Mouse (Mus musculus) heart, embryonic 11.5 days (tissue): ENCODE data around the gene Tnfrsf12a. TPM values are rescaled to one million over a fixed set of nuclear protein-coding genes. Genes with fewer than 3 reads are reported as not detected.

ENCODE experiments used
- ATAC-seq: fragments of 200-750 bp; cut with Nextera tagmentation; replicated peaks from 2 replicates; pipeline ENCODE4 v1.8.0; 2017; ENCODE audit warnings: moderate library complexity; ENCODE audit not compliant: insufficient number of reproducible peaks, low FRiP score, low TSS enrichment
- H3K27ac ChIP-seq: fragments of 300-500 bp; sonication (generic); 2 replicates; pipeline ENCODE4 v1.5.1; 2014; ENCODE audit warnings: mild to moderate bottlenecking, low read depth, low read length
- H3K27me3 ChIP-seq: fragments of 300-500 bp; sonication (generic); 2 replicates; pipeline ENCODE4 v1.6.1; 2014; ENCODE audit warnings: mild to moderate bottlenecking, low read length, mixed read lengths; ENCODE audit not compliant: control insufficient read depth, insufficient read depth
- H3K36me3 ChIP-seq: fragments of 300-500 bp; sonication (generic); 2 replicates; pipeline ENCODE4 v1.6.1; 2014; ENCODE audit warnings: mild to moderate bottlenecking, low read length, moderate library complexity, mixed read lengths; ENCODE audit not compliant: control insufficient read depth, insufficient read depth
- H3K4me1 ChIP-seq: fragments of 300-500 bp; sonication (generic); 2 replicates; pipeline ENCODE4 v1.6.1; 2014; ENCODE audit warnings: low read length; ENCODE audit not compliant: control insufficient read depth, insufficient read depth
- H3K4me2 ChIP-seq: fragments of 300-500 bp; sonication (generic); 2 replicates; pipeline ENCODE4 v1.6.1; 2014; ENCODE audit warnings: mild to moderate bottlenecking, moderate library complexity
- H3K4me3 ChIP-seq: fragments of 300-500 bp; sonication (generic); 2 replicates; pipeline ENCODE4 v1.5.1; 2014; ENCODE audit warnings: low read depth, low read length
- H3K9ac ChIP-seq: fragments of 300-500 bp; sonication (generic); 2 replicates; pipeline ENCODE4 v1.6.1; 2014; ENCODE audit warnings: mild to moderate bottlenecking, low read depth, low read length, moderate library complexity
- H3K9me3 ChIP-seq: fragments of 300-500 bp; sonication (generic); replicated peaks from 2 replicates; pipeline ENCODE4 v1.6.1; 2016; ENCODE audit warnings: low read length; ENCODE audit not compliant: control insufficient read depth
- WGBS: fragments of 180-500 bp; shearing (Covaris S2); extraction: QIAGEN DNeasy Blood & Tissue Kit; methylation state at CpG from one replicate; pipeline ENCODE4 v1.1.7; 2014; ENCODE audit not compliant: insufficient replicate concordance; 5-methylcytosine and 5-hydroxymethylcytosine counted together
- polyA plus RNA-seq: library from polyadenylated mRNA; unstranded; fragments of >200 nt; fragmentation: Nextera tagmentation; extraction: Ambion mirVana; gene quantifications from 2 replicates; pipeline ENCODE4 v1.2.1, GENCODE M21; 2014

Tnfrsf12a gene
- polyA plus RNA-seq, 1 experiment from 2014 or later = 77.6 TPM

DNA sequence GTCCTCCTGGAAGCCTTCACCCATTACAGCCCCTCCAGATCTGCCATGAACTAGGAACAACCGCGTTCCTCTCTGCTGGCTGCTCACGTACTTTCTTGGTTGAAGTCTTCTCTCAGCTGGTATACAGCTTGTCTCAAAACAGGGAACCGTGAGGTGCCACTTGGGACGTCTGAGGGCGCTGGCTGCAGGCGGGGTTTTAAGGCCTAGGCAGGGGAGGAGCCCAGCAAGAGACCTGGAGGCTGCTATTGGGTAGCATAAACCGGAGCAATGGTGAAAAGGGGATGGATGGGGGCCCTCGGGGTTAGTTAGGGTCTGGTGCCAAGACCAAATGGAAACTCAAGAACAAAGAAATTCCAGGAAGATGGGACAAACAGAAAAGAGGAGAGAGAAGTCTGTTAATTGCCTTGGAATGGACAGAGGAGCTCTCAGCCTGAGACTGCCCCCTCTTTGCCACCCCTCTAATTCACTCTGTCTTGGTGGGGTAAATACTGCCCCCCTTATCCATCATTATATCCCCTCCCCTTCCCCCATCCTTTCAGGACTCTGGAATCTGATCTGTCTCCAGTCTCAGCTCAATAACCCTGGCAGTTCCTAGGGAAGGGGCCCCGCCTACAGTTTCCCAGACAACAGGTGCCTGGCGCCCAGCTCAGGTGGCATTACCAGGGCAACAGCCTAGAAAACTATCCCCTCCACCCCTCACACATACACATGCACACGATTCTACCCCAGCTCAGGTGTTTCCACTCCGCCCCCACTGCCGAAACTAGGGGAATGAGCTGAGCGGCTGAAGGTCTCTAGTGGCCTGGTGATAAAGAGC, 6.8 kb upstream of the Tnfrsf12a start, which contains the start of gene Cldn9:
Gene Cldn9, minus strand, starts transcription at position 171 of the 817 bp plus-strand sequence.
- H3K9ac ChIP-seq = no peak within 1 kb of the TSS
- H3K4me1 ChIP-seq = no peaks in the 10 kb centered on the region; the same call in 1 of the 2 replicates
- no peak within 1 kb of the TSS for H3K4me2 ChIP-seq
- no peak for ATAC-seq
- peaks cover 63% of the 10 kb centered on the region for H3K27me3 ChIP-seq
- H3K36me3 ChIP-seq = no peaks in the 10 kb centered on the region
- WGBS = 22% methylated on average over 15 of the region's 15 CpGs
- H3K27ac ChIP-seq = no peak within 1 kb of the TSS
- no peaks in the 10 kb centered on the region for H3K9me3 ChIP-seq
- no peak within 1 kb of the TSS for H3K4me3 ChIP-seq

GRCm38 (mm10) chr17:23683226-23683625, 6.0 kb upstream of the Tnfrsf12a start:
- H3K9ac ChIP-seq = no peak overlapping the region
- H3K4me3 ChIP-seq = no peak overlapping the region
- H3K27me3 ChIP-seq = peaks cover 71% of the 10 kb centered on the region
- no peaks in the 10 kb centered on the region for H3K9me3 ChIP-seq
- ATAC-seq = no peak
- H3K4me2 ChIP-seq = no peak overlapping the region
- H3K4me1 ChIP-seq = no peaks in the 10 kb centered on the region; the same call in 1 of the 2 replicates
- no peaks in the 10 kb centered on the region for H3K36me3 ChIP-seq
- WGBS = 13% methylated on average over 15 of the region's 15 CpGs
- no peak overlapping the region for H3K27ac ChIP-seq

DNA sequence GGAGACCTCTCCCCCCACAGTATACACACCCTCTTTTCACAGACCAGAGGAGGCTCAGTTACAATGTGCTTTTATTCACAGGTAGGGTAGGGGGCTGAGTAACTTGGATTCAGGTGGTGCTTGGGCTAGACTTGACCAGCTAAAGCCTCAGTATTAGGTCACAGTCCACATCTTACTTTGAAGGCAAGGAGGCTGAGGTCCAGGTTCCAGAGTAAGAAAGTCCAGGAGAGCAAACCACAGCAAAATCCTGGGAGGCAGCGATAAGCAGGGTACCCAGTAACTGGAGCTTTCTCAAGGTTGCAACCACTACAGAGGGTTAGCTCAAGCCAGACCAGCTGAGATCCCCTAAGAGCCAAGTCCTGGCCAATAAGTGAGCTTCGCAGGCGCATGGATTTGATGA, 5.3 kb upstream of the Tnfrsf12a start:
- no peak overlapping the region for H3K9ac ChIP-seq
- no peak overlapping the region for H3K4me3 ChIP-seq
- 49% methylated on average over 3 of the region's 3 CpGs for WGBS
- H3K36me3 ChIP-seq = no peaks in the 10 kb centered on the region
- H3K9me3 ChIP-seq = no peaks in the 10 kb centered on the region
- no peaks in the 10 kb centered on the region; the same call in 1 of the 2 replicates for H3K4me1 ChIP-seq
- no peak overlapping the region for H3K27ac ChIP-seq
- no peak overlapping the region for H3K4me2 ChIP-seq
- H3K27me3 ChIP-seq = peaks cover 71% of the 10 kb centered on the region
- no peak for ATAC-seq

GRCm38 (mm10) chr17:23682092-23682491, 4.8 kb upstream of the Tnfrsf12a start:
- no peak for ATAC-seq
- Histone ChIP-seq H3K9ac (no peak overlapping the region), H3K36me3 (no peaks in the 10 kb centered on the region), H3K4me1 (no peaks in the 10 kb centered on the region; the same call in 1 of the 2 replicates), H3K27me3 (peaks cover 71% of the 10 kb centered on the region), H3K9me3 (no peaks in the 10 kb centered on the region), H3K4me2 (no peak overlapping the region), H3K4me3 (no peak overlapping the region), H3K27ac (no peak overlapping the region)
- 49% methylated on average over 4 of the region's 4 CpGs for WGBS

- no peak overlapping the region for H3K27ac ChIP-seq
- H3K4me3 ChIP-seq = no peak overlapping the region
- peaks cover under 1% of the 10 kb centered on the region for H3K4me1 ChIP-seq
- H3K27me3 ChIP-seq = peaks cover 71% of the 10 kb centered on the region
- H3K9me3 ChIP-seq = no peaks in the 10 kb centered on the region
- H3K9ac ChIP-seq = no peak overlapping the region
- no peaks in the 10 kb centered on the region for H3K36me3 ChIP-seq
- ATAC-seq = no peak
- 65% methylated on average over 10 of the region's 10 CpGs for WGBS
- H3K4me2 ChIP-seq = no peak overlapping the region
Measured at GRCm38 (mm10) chr17:23681086-23681485, 3.8 kb upstream of the Tnfrsf12a start.

GRCm38 (mm10) chr17:23680336-23680735, 3.1 kb upstream of the Tnfrsf12a start:
- no peak overlapping the region for H3K27ac ChIP-seq
- no peak overlapping the region for H3K4me2 ChIP-seq
- ATAC-seq = no peak
- no peak overlapping the region for H3K9ac ChIP-seq
- WGBS = 59% methylated on average over 9 of the region's 9 CpGs
- no peaks in the 10 kb centered on the region for H3K9me3 ChIP-seq
- no peaks in the 10 kb centered on the region for H3K36me3 ChIP-seq
- no peak overlapping the region for H3K4me3 ChIP-seq
- H3K27me3 ChIP-seq = peaks cover 70% of the 10 kb centered on the region
- H3K4me1 ChIP-seq = peaks cover 8% of the 10 kb centered on the region

DNA sequence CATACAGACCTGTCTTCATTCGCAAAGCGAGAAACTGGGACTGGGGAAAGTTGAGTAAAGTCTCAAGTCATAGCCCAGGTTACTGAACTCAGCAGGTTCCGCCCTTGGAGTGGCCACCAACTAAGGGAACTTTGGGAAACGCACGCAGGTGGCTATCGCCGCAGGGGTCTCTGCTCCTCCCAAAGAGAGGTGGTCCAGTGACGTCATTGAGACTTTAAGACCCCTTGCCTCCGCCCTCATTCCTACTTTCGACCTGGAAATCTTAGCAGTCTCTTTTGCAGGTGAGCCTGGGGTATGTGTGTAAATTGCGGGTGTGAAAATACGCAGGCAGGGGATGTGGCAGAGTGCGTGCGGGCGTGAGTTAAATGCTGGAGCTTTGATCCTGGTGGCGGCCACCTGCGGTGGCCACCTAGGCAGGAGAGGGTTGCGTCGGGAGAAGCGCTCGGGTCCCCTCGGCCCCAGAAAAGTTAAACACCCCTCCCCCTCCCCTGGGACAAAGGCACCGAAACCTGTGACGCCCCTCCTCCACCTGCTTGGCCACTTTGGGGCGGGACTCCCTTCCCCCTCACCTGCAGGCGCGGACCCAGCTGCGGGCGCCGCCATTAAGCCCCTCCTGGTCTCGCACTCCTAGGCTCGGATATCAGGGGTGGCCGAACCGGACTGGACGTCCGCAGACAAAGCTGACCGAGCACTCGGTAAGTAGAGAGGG, 2.0 kb upstream of the Tnfrsf12a start, which contains the start of gene Cldn6:
Gene Cldn6, plus strand, starts transcription at position 123 of the 709 bp plus-strand sequence.
- H3K27ac ChIP-seq = no peak within 1 kb of the TSS
- peak within 1 kb of the TSS; percentile 23 for H3K4me2 ChIP-seq
- H3K9ac ChIP-seq = no peak within 1 kb of the TSS
- H3K27me3 ChIP-seq = peaks cover 61% of the 10 kb centered on the region
- no peaks in the 10 kb centered on the region for H3K9me3 ChIP-seq
- peak within 1 kb of the TSS; percentile 16; the same call in 1 of the 2 replicates for H3K4me3 ChIP-seq
- no peaks in the 10 kb centered on the region for H3K36me3 ChIP-seq
- peaks cover 18% of the 10 kb centered on the region for H3K4me1 ChIP-seq
- no peak for ATAC-seq
- 3% methylated on average over 34 of the region's 38 CpGs for WGBS

- Histone ChIP-seq H3K36me3 (no peaks in the 10 kb centered on the region), H3K9ac (peak overlapping the region; percentile 86), H3K27ac (peak overlapping the region; percentile 95), H3K4me1 (peaks cover 21% of the 10 kb centered on the region), H3K4me2 (peak overlapping the region; percentile 95), H3K27me3 (peaks cover 33% of the 10 kb centered on the region), H3K4me3 (peak overlapping the region; percentile 73), H3K9me3 (no peaks in the 10 kb centered on the region)
- ATAC-seq = no peak
- under 1% methylated on average over 37 of the region's 37 CpGs for WGBS
Measured at GRCm38 (mm10) chr17:23676473-23677031, 716 bp downstream of the Tnfrsf12a start.
